Mouse (Mus musculus) hindbrain, embryonic 16.5 days (tissue): ENCODE data around the gene Myoz2. TPM values are rescaled to one million over a fixed set of nuclear protein-coding genes. Genes with fewer than 3 reads are reported as not detected.

Experiments used
- ATAC-seq: fragments of 200-750 bp; cut with Nextera tagmentation; 2 replicates; pipeline ENCODE4 v1.8.0; 2017; ENCODE audit warnings: moderate TSS enrichment, moderate library complexity
- H3K27ac ChIP-seq: fragments of 300-500 bp; sonication (generic); 2 replicates; pipeline ENCODE4 v1.5.1; 2014; ENCODE audit warnings: low read depth, mild to moderate bottlenecking, control low read depth, low read length, moderate library complexity
- H3K27me3 ChIP-seq: fragments of 300-500 bp; sonication (generic); replicated peaks from 2 replicates; pipeline ENCODE4 v1.6.1; 2014; ENCODE audit warnings: low read length; ENCODE audit not compliant: control insufficient read depth, insufficient read depth
- H3K36me3 ChIP-seq: fragments of 300-500 bp; sonication (generic); 2 replicates; pipeline ENCODE4 v1.6.1; 2014; ENCODE audit warnings: mild to moderate bottlenecking, low read length, moderate library complexity, mixed read lengths; ENCODE audit not compliant: control insufficient read depth, insufficient read depth
- H3K4me1 ChIP-seq: fragments of 300-500 bp; sonication (generic); 2 replicates; pipeline ENCODE4 v1.6.1; 2014; ENCODE audit warnings: low read depth, low read length; ENCODE audit not compliant: control insufficient read depth, insufficient read depth
- H3K4me2 ChIP-seq: fragments of 300-500 bp; sonication (generic); 2 replicates; pipeline ENCODE4 v1.6.1; 2014; ENCODE audit warnings: mild to moderate bottlenecking, low read length, control low read depth, moderate library complexity
- H3K4me3 ChIP-seq: fragments of 300-500 bp; sonication (generic); 2 replicates; pipeline ENCODE4 v1.5.1; 2014; ENCODE audit warnings: mild to moderate bottlenecking, low read length, control low read depth, moderate library complexity
- H3K9ac ChIP-seq: fragments of 300-500 bp; sonication (generic); 2 replicates; pipeline ENCODE4 v1.6.1; 2014; ENCODE audit warnings: low read depth, mild to moderate bottlenecking, control low read depth, low read length, moderate library complexity
- H3K9me3 ChIP-seq: fragments of 300-500 bp; sonication (generic); 2 replicates; pipeline ENCODE4 v1.6.1; 2014; ENCODE audit warnings: mild to moderate bottlenecking, low read length, moderate library complexity; ENCODE audit not compliant: control insufficient read depth
- WGBS: fragments of 180-500 bp; shearing (Covaris S2); extraction: QIAGEN DNeasy Blood & Tissue Kit; methylation state at CpG from one replicate; pipeline ENCODE4 v1.1.7; 2014; 5-methylcytosine and 5-hydroxymethylcytosine counted together
- microRNA-seq: library from miRNA; unstranded; fragments of <30 nt; microRNA quantifications from one replicate; pipeline ENCODE4, GENCODE M21; 2017
- polyA plus RNA-seq: library from polyadenylated mRNA; unstranded; fragments of >200 nt; fragmentation: Nextera tagmentation; extraction: Ambion mirVana; gene quantifications from 2 replicates; pipeline ENCODE4 v1.2.1, GENCODE M21; 2015

Myoz2 gene
- polyA plus RNA-seq, 1 experiment from 2014 or later, result 0.13 TPM

GRCm38 (mm10) chr3:122968391-122968790 lies 66.4 kb downstream of the Myoz2 start:
- Histone ChIP-seq H3K27me3 (no peaks in the 10 kb centered on the region), H3K27ac (no peak overlapping the region), H3K4me1 (no peaks in the 10 kb centered on the region), H3K9me3 (no peaks in the 10 kb centered on the region), H3K36me3 (peaks cover 5% of the 10 kb centered on the region; the same call in 1 of the 2 replicates), H3K9ac (no peak overlapping the region), H3K4me3 (no peak overlapping the region), H3K4me2 (no peak overlapping the region)
- 92% methylated on average over 9 of the region's 9 CpGs for WGBS
- ATAC-seq, result no peak

DNA sequence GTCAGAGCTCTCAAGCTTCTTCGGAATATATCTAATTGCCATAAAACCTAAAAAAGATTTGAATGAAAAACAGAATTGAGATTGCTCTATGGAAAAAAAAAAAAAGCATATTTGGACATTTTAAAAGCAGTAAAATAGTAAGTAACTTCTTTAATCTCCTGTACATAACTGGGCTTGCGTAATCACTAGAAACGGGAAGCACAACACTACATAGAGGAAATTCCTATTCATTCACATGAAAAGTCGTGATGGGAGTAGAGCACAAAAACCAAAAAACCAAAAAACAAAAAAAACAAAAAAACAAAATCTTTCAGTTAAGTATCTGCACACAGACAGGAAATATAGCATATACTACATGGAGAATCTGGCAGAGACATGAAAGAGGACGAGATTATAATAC lies 70.5 kb downstream of the Myoz2 start:
- 88% methylated on average over 5 of the region's 5 CpGs for WGBS
- Histone ChIP-seq H3K27me3 (no peaks in the 10 kb centered on the region), H3K4me2 (no peak overlapping the region), H3K36me3 (peaks cover 12% of the 10 kb centered on the region; the same call in 1 of the 2 replicates), H3K4me3 (no peak overlapping the region), H3K9ac (no peak overlapping the region), H3K9me3 (no peaks in the 10 kb centered on the region), H3K4me1 (no peaks in the 10 kb centered on the region), H3K27ac (no peak overlapping the region)
- ATAC-seq, result no peak

Small RNAs within 50 kb of the gene (microRNA-seq; reads per million reads assigned to microRNA genes)
- not detected for gene Gm22066

Other genes starting within 250 kb of the Myoz2 start
- gene Fabp2, start 139.9 kb downstream of the Myoz2 start, polyA plus RNA-seq, result not detected in 2 replicates
- gene Gm10959, start 115.7 kb downstream of the Myoz2 start, polyA plus RNA-seq, result not detected in 2 replicates
- 80.8 and 92.9 TPM in 2 replicates for gene 1810037I17Rik, start 110.8 kb downstream of the Myoz2 start, polyA plus RNA-seq
- 10.2 and 12.2 TPM in 2 replicates for gene Usp53, start 50.5 kb downstream of the Myoz2 start, polyA plus RNA-seq
- 0.99 and 1.5 TPM in 2 replicates for gene Synpo2, start 201.1 kb upstream of the Myoz2 start, polyA plus RNA-seq
- gene Sec24d, start 232.4 kb upstream of the Myoz2 start, polyA plus RNA-seq, result 16.3 and 18.7 TPM in 2 replicates